Mouse (Mus musculus) macrophage (primary cell): ENCODE results near the gene Inafm2. TPM values are rescaled to one million over a fixed set of nuclear protein-coding genes. Genes with fewer than 3 reads are reported as not detected.

Source experiments
- H3K27ac ChIP-seq: fragments of 350-480 bp; formaldehyde crosslinking; 2 replicates; pipeline ENCODE4 v1.9.0; 2021
- H3K36me3 ChIP-seq: fragments of 350-480 bp; formaldehyde crosslinking; 2 replicates; pipeline ENCODE4 v1.9.0; 2021; ENCODE audit errors: inconsistent target
- H3K4me3 ChIP-seq: fragments of 350-480 bp; formaldehyde crosslinking; 2 replicates; pipeline ENCODE4 v1.9.0; 2021; ENCODE audit errors: inconsistent target
- H3K79me2 ChIP-seq: fragments of 350-480 bp; formaldehyde crosslinking; 2 replicates; pipeline ENCODE4 v1.9.0; 2021; ENCODE audit errors: inconsistent target
- WGBS: methylation state at CpG from one replicate; pipeline ENCODE4 v1.1.7; 2026; ENCODE audit warnings: inconsistent platforms; ENCODE audit not compliant: missing documents; 5-methylcytosine and 5-hydroxymethylcytosine counted together
- polyA plus RNA-seq: library from polyadenylated mRNA; stranded (reverse); fragments of 250-400 nt; gene quantifications from 3 replicates; pipeline ENCODE4 v1.2.4, GENCODE M21; 2018; ENCODE audit warnings: inconsistent platforms

Inafm2 gene
- polyA plus RNA-seq, 1 experiment from 2014 or later: 5.4 TPM

GRCm38 (mm10) chr2:118759828-118760227 is 14.3 kb downstream of the Inafm2 start:
- no peak overlapping the region for H3K4me3 ChIP-seq
- H3K27ac ChIP-seq: no peak overlapping the region
- 20% methylated on average over 7 of the region's 8 CpGs for WGBS
- H3K79me2 ChIP-seq: no peaks in the 10 kb centered on the region
- H3K36me3 ChIP-seq: no peaks in the 10 kb centered on the region

GRCm38 (mm10) chr2:118760311-118761025 is 14.9 kb downstream of the Inafm2 start:
- no peaks in the 10 kb centered on the region for H3K79me2 ChIP-seq
- no peak overlapping the region for H3K4me3 ChIP-seq
- no peak overlapping the region for H3K27ac ChIP-seq
- H3K36me3 ChIP-seq: no peaks in the 10 kb centered on the region
- 94% methylated on average over 11 of the region's 11 CpGs for WGBS

DNA sequence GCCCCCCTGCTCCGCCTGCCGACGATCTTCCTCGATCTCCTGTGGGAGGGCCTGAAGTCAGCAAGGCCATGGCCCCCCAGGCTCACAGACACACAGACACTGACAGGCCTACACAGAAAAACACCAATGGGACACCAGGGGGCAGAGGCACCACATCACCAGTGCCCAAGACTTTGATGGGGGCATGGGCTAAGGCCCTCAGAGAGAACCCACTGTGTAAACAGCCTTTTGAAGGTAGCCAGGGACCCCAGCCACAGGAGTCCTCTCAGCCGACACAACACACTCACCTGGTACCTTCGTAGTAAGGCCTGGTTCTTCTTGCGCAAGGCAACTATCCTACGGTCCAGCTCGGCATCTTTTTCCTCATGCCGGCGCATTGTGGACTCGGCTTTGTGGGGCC is 15.8 kb downstream of the Inafm2 start:
- Histone ChIP-seq H3K27ac (no peak overlapping the region), H3K4me3 (no peak overlapping the region), H3K36me3 (no peaks in the 10 kb centered on the region), H3K79me2 (no peaks in the 10 kb centered on the region)
- 97% methylated on average over 12 of the region's 12 CpGs for WGBS

DNA sequence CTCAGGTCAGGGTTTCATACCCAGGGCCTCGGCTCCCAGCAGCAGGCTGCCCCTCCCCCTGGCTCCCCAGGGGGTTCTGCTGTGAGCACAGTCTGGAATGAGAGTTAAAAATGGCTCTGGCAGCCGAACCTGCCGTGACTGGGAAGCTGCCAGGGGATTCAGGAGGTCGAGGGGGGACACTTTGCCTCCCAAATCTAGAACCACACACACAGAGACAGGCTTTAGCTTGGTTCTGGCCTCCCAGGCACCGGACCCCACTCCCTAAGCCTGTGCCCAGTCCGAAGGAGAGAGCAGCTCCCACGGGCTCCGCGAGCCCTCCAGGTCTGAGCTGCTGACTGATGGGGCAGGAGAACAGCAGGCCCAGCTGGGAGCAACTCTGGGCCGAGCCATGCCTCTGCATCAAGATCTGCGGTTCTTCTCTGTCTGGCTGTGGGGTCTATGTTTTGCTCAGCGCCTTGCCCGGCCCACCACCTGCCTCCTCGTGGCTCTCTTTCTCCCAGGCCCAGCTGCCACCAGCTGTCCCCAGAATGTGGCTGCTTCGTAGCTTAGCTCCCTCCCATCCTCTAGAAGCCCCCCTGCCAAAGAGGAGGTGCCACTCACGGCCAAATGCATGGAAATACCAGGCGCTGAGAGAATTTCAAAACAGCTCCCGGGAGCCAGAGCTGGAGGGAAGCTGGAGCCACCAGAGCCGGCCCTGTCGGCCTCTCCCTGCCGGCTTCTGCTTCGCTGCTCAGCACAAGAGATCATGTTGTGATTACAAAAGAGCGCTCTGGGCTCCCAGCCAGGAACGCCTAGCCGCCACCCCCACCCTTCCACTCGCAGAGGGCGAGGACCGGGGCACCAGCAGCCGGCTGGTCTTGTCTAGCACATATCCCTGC is 16.6 kb downstream of the Inafm2 start, which contains the start of gene Ccdc9b:
Gene Ccdc9b (minus strand): TSS at position 756 of the 878 bp plus-strand sequence.
- Histone ChIP-seq H3K27ac (no peak within 1 kb of the TSS), H3K4me3 (no peak within 1 kb of the TSS), H3K79me2 (no peaks in the 10 kb centered on the region), H3K36me3 (no peaks in the 10 kb centered on the region)
- WGBS: 33% methylated on average over 29 of the region's 29 CpGs

DNA sequence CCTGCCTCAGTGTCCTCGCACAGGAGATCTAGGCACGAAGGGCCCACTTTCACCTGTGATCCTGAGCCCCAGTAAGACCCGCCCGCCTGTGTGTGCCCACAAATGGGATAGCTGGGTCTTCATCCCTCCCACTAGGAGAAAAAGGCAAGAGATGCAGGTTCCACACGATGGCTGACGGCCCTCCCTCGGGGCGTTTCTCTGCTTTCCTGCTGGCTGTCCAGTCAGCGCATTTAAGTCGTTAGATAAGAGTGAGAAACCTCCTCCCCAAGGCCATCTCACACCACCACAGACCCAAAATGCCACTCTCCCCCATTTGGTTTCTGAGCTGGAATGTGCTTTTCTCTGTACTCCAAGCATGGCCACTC is 17.2 kb downstream of the Inafm2 start:
- 28% methylated on average over 10 of the region's 10 CpGs for WGBS
- Histone ChIP-seq H3K4me3 (no peak overlapping the region), H3K27ac (no peak overlapping the region)

GRCm38 (mm10) chr2:118763469-118763868 is 17.9 kb downstream of the Inafm2 start:
- H3K36me3 ChIP-seq: no peaks in the 10 kb centered on the region
- 81% methylated on average over 7 of the region's 7 CpGs for WGBS
- H3K27ac ChIP-seq: no peak overlapping the region
- H3K4me3 ChIP-seq: no peak overlapping the region
- H3K79me2 ChIP-seq: no peaks in the 10 kb centered on the region

More for the DNA sequence above, 17.2 kb downstream of the Inafm2 start:
- Histone ChIP-seq H3K36me3 (no peaks in the 10 kb centered on the region), H3K79me2 (no peaks in the 10 kb centered on the region)

DNA sequence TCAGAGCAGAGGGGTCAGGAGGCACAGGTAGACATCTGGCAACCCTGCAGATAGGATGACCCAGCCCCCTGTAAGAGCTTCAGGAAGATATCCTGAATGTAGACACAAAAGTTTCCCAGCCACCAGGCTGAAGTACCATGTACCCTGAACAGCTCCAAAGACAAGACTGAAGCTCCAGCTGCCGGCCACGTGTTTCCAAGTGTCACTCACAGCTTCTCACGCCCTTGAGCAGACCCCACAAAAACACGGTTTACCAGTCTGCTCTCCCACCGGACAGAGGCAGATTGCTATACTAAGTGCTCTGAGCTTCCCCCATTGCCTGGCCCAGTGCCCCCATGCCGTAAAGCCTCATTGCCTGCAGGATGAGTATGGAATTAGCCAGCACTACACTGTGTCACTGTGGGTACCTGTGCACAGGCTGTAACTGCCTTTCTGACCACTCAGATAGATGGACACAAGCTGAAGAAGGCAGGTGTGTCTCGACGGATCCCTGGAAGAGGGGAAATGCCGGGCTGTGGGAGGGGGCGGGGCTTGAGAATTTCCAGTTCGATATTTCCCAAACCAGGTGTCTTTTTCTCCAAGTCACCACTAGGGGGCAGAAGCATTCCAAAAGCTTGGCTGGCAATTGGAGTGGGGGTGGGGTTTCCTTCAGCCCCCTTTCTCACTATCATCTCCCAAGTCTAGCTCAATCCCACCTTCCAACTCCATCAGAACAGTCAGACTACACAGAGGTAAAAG is 18.7 kb downstream of the Inafm2 start:
- Histone ChIP-seq H3K79me2 (no peaks in the 10 kb centered on the region), H3K4me3 (no peak overlapping the region), H3K27ac (no peak overlapping the region), H3K36me3 (no peaks in the 10 kb centered on the region)
- 42% methylated on average over 11 of the region's 11 CpGs for WGBS

GRCm38 (mm10) chr2:118764875-118765274 is 19.3 kb downstream of the Inafm2 start:
- H3K27ac ChIP-seq: no peak overlapping the region
- 92% methylated on average over 5 of the region's 5 CpGs for WGBS

DNA sequence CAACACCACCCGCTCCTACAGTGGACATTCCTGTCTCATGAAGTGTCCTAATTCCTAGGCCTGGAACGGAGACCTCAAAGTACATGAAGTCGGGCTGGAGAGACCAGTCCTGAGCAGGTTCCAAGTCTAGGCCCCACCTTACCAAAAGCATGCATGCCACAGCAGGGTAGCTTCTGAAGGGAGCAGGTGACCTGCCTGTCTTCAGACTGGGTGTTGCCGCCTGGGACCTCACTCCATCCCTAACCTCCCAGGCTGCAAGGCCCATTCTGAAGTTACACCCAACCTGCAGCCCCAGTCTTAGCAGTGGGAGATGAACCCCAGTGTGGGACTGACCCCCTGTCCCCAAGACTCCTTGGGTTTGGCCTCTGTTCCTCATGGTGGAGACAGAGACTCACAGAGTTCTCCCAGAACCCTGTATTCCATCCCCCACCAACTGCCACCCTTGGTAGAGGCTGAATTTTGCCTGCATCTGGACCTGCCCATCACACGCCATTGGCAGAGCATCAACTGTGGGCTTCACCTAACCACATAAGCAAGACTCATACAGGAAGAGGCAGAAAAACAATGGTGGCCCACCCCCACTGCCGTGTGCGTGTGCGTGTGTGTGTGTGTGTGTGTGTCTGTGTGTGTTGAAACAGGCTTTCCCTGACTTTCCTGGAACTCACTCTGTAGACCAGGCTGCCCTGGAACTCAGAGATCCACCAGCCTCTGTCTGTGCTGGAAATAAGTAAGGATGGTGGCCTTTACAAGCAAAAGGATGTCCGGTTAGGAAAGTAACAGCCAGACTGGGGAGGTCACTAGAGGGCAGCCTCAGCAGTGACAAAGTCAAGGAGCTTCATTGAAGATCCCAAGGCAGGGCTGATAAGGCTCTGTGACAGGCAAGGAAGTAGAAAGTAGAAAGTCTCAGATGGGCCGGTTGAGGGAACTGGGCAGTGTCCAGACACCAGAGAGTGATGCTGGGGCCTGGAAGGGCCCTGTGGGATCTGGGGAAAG is 20.8 kb downstream of the Inafm2 start:
- Histone ChIP-seq H3K27ac (no peak overlapping the region), H3K36me3 (no peaks in the 10 kb centered on the region), H3K79me2 (no peaks in the 10 kb centered on the region), H3K4me3 (no peak overlapping the region)
- WGBS: 61% methylated on average over 10 of the region's 10 CpGs

More at GRCm38 (mm10) chr2:118764875-118765274, 19.3 kb downstream of the Inafm2 start:
- no peaks in the 10 kb centered on the region for H3K36me3 ChIP-seq
- no peak overlapping the region for H3K4me3 ChIP-seq
- H3K79me2 ChIP-seq: no peaks in the 10 kb centered on the region

GRCm38 (mm10) chr2:118772158-118772874 is 26.8 kb downstream of the Inafm2 start, which contains the start of gene Phgr1:
Gene Phgr1, plus strand, starts transcription at chr2:118772769.
- WGBS: 67% methylated on average over 6 of the region's 6 CpGs
- no peaks in the 10 kb centered on the region for H3K36me3 ChIP-seq
- no peak within 1 kb of the TSS for H3K4me3 ChIP-seq
- no peaks in the 10 kb centered on the region for H3K79me2 ChIP-seq
- H3K27ac ChIP-seq: no peak within 1 kb of the TSS

DNA sequence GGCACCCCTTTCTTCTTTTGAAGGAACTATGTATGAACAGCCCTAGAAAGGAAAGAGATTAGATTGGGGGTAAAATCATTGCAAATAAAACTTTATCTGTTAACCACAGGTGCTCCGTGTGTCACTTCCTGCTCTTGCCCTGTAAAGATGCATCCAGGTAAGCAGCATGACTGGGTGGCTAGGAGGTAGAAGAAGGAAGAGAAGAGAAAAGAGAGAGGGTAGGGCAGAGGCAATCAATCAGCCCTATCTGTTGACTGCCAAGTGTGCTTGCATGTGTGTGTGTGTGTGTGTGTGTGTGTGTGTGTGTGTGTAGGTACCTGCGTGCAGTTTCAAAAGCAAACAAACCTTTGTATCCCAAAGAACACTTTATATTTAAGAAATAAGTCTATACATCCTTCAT is 29.0 kb downstream of the Inafm2 start:
- Histone ChIP-seq H3K27ac (no peak overlapping the region), H3K79me2 (no peaks in the 10 kb centered on the region), H3K4me3 (no peak overlapping the region), H3K36me3 (no peaks in the 10 kb centered on the region)
- WGBS: 67% methylated on average over 1 of the region's 2 CpGs

- no peaks in the 10 kb centered on the region for H3K79me2 ChIP-seq
- no peak overlapping the region for H3K4me3 ChIP-seq
- H3K36me3 ChIP-seq: no peaks in the 10 kb centered on the region
- H3K27ac ChIP-seq: no peak overlapping the region
- WGBS: 17% methylated on average over 1 of the region's 1 CpGs
These were observed 29.8 kb downstream of the Inafm2 start for GRCm38 (mm10) chr2:118775396-118775795.

- Histone ChIP-seq H3K79me2 (no peaks in the 10 kb centered on the region), H3K4me3 (no peak overlapping the region), H3K27ac (no peak overlapping the region), H3K36me3 (no peaks in the 10 kb centered on the region)
- 91% methylated on average over 3 of the region's 4 CpGs for WGBS
These were observed 30.3 kb downstream of the Inafm2 start for GRCm38 (mm10) chr2:118775846-118776245.
